In the genomic region with DNA sequence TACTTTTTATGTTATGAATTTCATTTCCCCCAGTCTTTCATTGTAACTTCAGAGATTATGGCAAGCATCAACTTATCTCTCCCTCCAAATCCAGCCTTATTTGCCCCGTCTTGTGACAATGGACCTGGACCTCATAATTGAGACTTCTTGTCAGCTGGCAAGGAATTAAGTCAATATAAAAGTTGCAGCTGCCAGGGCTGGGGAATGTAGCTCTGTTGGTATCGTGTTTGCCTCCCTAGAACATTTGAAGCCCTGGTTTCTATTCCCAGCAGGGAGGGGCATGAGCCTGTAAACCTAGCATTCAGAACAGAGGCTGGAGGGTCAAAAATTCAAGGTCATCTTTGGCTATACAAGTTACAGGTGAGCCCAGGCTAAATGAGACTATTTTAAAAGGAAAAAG, we compare ENCODE assay signal across 22 mouse cellular contexts. TPM values are rescaled to one million over a fixed set of nuclear protein-coding genes. Genes with fewer than 3 reads are reported as not detected.
"Had no signal": no experiment of that assay in that cellular context is flagged by ENCODE, and none has a peak within 500 bp of the region (broad histone marks: within the 10 kb centered on the region; RNA-seq: fewer than 3 reads in every experiment).

No protein-coding gene starts in this region.

- H3K27ac ChIP-seq: lung, embryonic 15.5 days; macrophage; midbrain, embryonic 13.5 days; midbrain, embryonic 15.5 days; neural tube, embryonic 13.5 days; neural tube, embryonic 15.5 days had no signal

- H3K27me3 ChIP-seq: lung, embryonic 15.5 days; megakaryocyte, embryonic 14.5 days; midbrain, embryonic 13.5 days; midbrain, embryonic 15.5 days; neural tube, embryonic 13.5 days; neural tube, embryonic 15.5 days had no signal

- H3K4me3 ChIP-seq: lung, embryonic 15.5 days; megakaryocyte, embryonic 14.5 days; midbrain, embryonic 13.5 days; midbrain, embryonic 15.5 days; neural tube, embryonic 13.5 days; neural tube, embryonic 15.5 days had no signal

- H3K9me3 ChIP-seq: lung, embryonic 15.5 days; megakaryocyte, embryonic 14.5 days; midbrain, embryonic 13.5 days; midbrain, embryonic 15.5 days; neural tube, embryonic 13.5 days; neural tube, embryonic 15.5 days had no signal

- H3K4me2 ChIP-seq: lung, embryonic 15.5 days; midbrain, embryonic 11.5 days; midbrain, embryonic 13.5 days; midbrain, embryonic 15.5 days; neural tube, embryonic 13.5 days; neural tube, embryonic 15.5 days had no signal

- DNase-seq: liver, postnatal 0 days; lung, adult 2 months; lung, postnatal 14 days; lung, postnatal 36 days; retina, postnatal 1 day; right cerebral cortex, adult 18-20 months; right cerebral cortex, postnatal 25 days; right cerebral cortex, postnatal 4 days; spleen, adult 18-20 months; thymus, adult 2 months; thymus, postnatal 25 days; thymus, postnatal 4 days had no signal

- ATAC-seq: liver, postnatal 0 days; lung, postnatal 0 days; midbrain, embryonic 13.5 days; midbrain, embryonic 15.5 days had no signal

- H3K9ac ChIP-seq: liver, postnatal 0 days; lung, embryonic 15.5 days; midbrain, embryonic 13.5 days; midbrain, embryonic 15.5 days; neural tube, embryonic 13.5 days; neural tube, embryonic 15.5 days had no signal

- H3K4me1 ChIP-seq: lung, embryonic 15.5 days; midbrain, embryonic 13.5 days; midbrain, embryonic 15.5 days; neural tube, embryonic 13.5 days; neural tube, embryonic 15.5 days had no signal

RNA-seq across cellular contexts. Expression of gene Sema6c, which starts 35.5 kb away (rescaled TPM):
- total RNA-seq: monocyte, adult 5-6 weeks had no signal
- polyA plus RNA-seq: macrophage had no signal

RNA-seq across cellular contexts. Expression of gene Gm128, which starts 45.6 kb away (rescaled TPM):
- total RNA-seq: monocyte, adult 5-6 weeks had no signal
